Mouse (Mus musculus): ENCODE data around the gene Spcs2. TPM values are rescaled to one million over a fixed set of nuclear protein-coding genes. Genes with fewer than 3 reads are reported as not detected.

Gene Spcs2
- total and polyA plus RNA-seq, 3 experiments, result 203 to 272 (median 232) TPM

DNA sequence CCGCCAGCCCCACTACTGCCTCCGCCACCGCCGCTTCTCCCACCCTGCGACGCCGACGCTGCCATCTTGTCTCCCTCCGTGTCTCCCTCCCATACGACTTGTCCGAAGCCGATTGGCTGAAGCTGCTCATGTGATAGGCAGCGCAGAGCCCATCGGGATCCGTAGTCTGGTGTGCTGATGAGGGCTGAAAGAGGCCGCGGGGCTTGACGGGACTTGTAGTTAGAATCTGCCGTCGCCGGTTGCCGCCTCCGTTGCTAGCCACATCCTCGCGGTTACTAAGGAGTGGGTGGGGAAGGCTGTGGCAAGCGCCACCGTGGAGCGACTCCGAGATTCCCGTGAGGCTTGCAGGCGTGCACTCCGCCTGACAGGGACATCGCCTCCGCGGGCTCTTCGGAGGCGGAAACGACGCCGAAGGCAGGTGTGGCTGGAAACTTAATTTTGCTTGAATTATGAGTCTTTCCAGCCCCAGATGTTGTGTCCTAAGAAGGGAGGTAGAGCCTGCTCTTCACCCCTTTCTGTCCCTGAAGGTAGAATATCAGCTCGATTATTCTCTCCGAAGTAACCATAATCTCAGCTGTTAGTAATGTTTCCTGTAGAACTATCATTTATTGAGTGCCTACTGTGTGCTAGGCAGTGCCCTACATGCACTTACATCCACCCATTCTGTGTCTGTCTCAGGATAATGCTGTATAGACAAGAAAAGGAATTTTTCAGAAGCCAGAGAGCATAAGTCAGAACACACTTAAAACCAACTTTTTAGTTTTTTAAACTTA lies 4.3 kb downstream of the Spcs2 start, which contains the start of gene Xrra1 (continued):
- peak; percentile 78 for TF ChIP-seq ZKSCAN1 (IDR thresholded peaks at IDR 0.05; ENCODE audit: borderline replicate concordance, low read depth, low read length)
- peak; percentile 84 for TF ChIP-seq MXI1 (IDR thresholded peaks at IDR 0.05; ENCODE audit: low read depth, low read length)
- no peak for TF ChIP-seq EP300 (IDR thresholded peaks at IDR 0.05; ENCODE audit: low read length)
- TF ChIP-seq MAZ (IDR thresholded peaks at IDR 0.05; ENCODE audit: low read depth, low read length), result no peak
- TF ChIP-seq SMC3 (IDR thresholded peaks at IDR 0.05; ENCODE audit: low read depth, low read length), result no peak
- TF ChIP-seq MEF2A (IDR thresholded peaks at IDR 0.05; ENCODE audit: borderline replicate concordance, low read depth, low read length), result no peak
- no peak for TF ChIP-seq JUND (conservative IDR thresholded peaks at IDR 0.05; ENCODE audit: low read depth, low read length)
- TF ChIP-seq PAX5 (IDR thresholded peaks at IDR 0.05; ENCODE audit: low read length), result no peak
- TF ChIP-seq UBTF (IDR thresholded peaks at IDR 0.05; ENCODE audit: low read depth, low read length), result no peak
- no peak for TF ChIP-seq MAFK (IDR thresholded peaks at IDR 0.05; ENCODE audit: insufficient replicate concordance, low read length)

GRCm38 (mm10) chr7:99858175-99858812 lies 5.0 kb downstream of the Spcs2 start:
- peak overlapping the region; percentile 80 to 95 (median 88) for H3K4me3 ChIP-seq (replicated peaks in 1 of 3; ENCODE audit: low read depth in 2 of 3, low read length in 2 of 3, poor library complexity in 1 of 3)
- peaks cover 16 to 26% of the 10 kb centered on the region in 2 experiments for H3K36me3 ChIP-seq (replicated peaks in 1 of 2; ENCODE audit: control insufficient read depth in 1 of 2, insufficient read depth in 1 of 2, low read length in 1 of 2)
- H3K27me3 ChIP-seq (replicated peaks), result no peaks in the 10 kb centered on the region
- 0 out of 2 replicates have a peak, but pooled peaks have one; percentile 61 for TF ChIP-seq POLR2AphosphoS2 (IDR thresholded peaks at IDR 0.05; ENCODE audit: low read depth, low read length)
- no peak for TF ChIP-seq ETS1 (conservative IDR thresholded peaks at IDR 0.05; ENCODE audit: low read depth, low read length)
- no peak for TF ChIP-seq ZC3H11A (IDR thresholded peaks at IDR 0.05; ENCODE audit: low read depth, low read length)
- 0 out of 2 replicates have a peak, but pooled peaks have one; percentile 20 for TF ChIP-seq BHLHE40 (IDR thresholded peaks at IDR 0.05; ENCODE audit: low read depth, low read length)
- TF ChIP-seq MEF2A (IDR thresholded peaks at IDR 0.05; ENCODE audit: borderline replicate concordance, low read depth, low read length), result no peak
- peak; percentile 67; the same call in 1 of the 2 replicates for TF ChIP-seq CHD1 (IDR thresholded peaks at IDR 0.05; ENCODE audit: low read depth, low read length)
- no peak for TF ChIP-seq MAZ (IDR thresholded peaks at IDR 0.05; ENCODE audit: low read depth, low read length)
- no peak for TF ChIP-seq HCFC1 (IDR thresholded peaks at IDR 0.05; ENCODE audit: low read depth, low read length)
- no peak for TF ChIP-seq KAT2A (IDR thresholded peaks at IDR 0.05; ENCODE audit: insufficient replicate concordance, low read length)
- TF ChIP-seq SIN3A (IDR thresholded peaks at IDR 0.05; ENCODE audit: low read length), result peak; percentile 61; the same call in 1 of the 2 replicates
- 0 out of 2 replicates have a peak, but pooled peaks have one; percentile 48 for TF ChIP-seq MXI1 (IDR thresholded peaks at IDR 0.05; ENCODE audit: low read depth, low read length)
- in situ Hi-C loops (cut with MboI; ENCODE audit: low pct_ligation_motif_present, low pct_unique_long_range_greater_than_20kb, low sequenced_read_pairs), result no loop called here
- H3K9me3 ChIP-seq (replicated peaks; ENCODE audit: low read length), result no peaks in the 10 kb centered on the region
- H3K79me2 ChIP-seq (replicated peaks; ENCODE audit: control insufficient read depth, extremely low read depth, insufficient read depth, poor library complexity, severe bottlenecking), result peaks cover 51% of the 10 kb centered on the region
- H3K27ac ChIP-seq (ENCODE audit: insufficient read depth, low read depth), result peak overlapping the region; percentile 5; the same call in 1 of the 2 replicates
- dilution Hi-C loops (cut with MboI; ENCODE audit: extremely low pct_ligation_motif_present, extremely low pct_unique_long_range_greater_than_20kb, low sequenced_read_pairs), result no loop called here
- H3K4me2 ChIP-seq (ENCODE audit: insufficient read depth, low read depth, poor library complexity, severe bottlenecking), result peak overlapping the region; percentile 100
- DNase-seq (ENCODE audit: extremely low read depth), result no peak
- peaks cover 3 to 41% of the 10 kb centered on the region in 2 experiments for H3K4me1 ChIP-seq (ENCODE audit: control insufficient read depth in 1 of 2, insufficient read depth in 2 of 2)
- peak overlapping the region; percentile 80 for H3K9ac ChIP-seq (ENCODE audit: insufficient read depth, low read depth)
